Mouse (Mus musculus) CH12.LX (cell line): ENCODE data around the gene Cacna1a. TPM values are rescaled to one million over a fixed set of nuclear protein-coding genes. Genes with fewer than 3 reads are reported as not detected.
A peak's percentile ranks its signal among the peaks of the same experiment; 100 is the strongest.

Experiments
- DNase-seq: peaks from one replicate; pipeline ENCODE4 v3.0.0-alpha.2; 2013; ENCODE audit errors: extremely low read depth
- H3K27ac ChIP-seq: 2 replicates; pipeline ENCODE4 v1.5.1; 2012; ENCODE audit warnings: low read depth, mild to moderate bottlenecking, control low read depth, moderate library complexity; ENCODE audit not compliant: insufficient read depth
- H3K27me3 ChIP-seq: replicated peaks from 2 replicates; pipeline ENCODE3; 2012; ENCODE audit warnings: inconsistent platforms
- H3K36me3 ChIP-seq, 2 experiments: replicated peaks in 1 of 2; 2 replicates each; pipeline versions ENCODE3 to v1.6.1; 2012; ENCODE audit warnings: inconsistent platforms in 1 of 2, low read length in 1 of 2, mild to moderate bottlenecking in 1 of 2, mixed read lengths in 1 of 2, moderate library complexity in 1 of 2; ENCODE audit not compliant: control insufficient read depth in 1 of 2, insufficient read depth in 1 of 2
- H3K4me1 ChIP-seq, 2 experiments: 2 replicates each; pipeline ENCODE4 v1.6.1; 2012; ENCODE audit warnings: inconsistent platforms in 1 of 2, moderate library complexity in 1 of 2; ENCODE audit not compliant: insufficient read depth in 2 of 2, control insufficient read depth in 1 of 2
- H3K4me2 ChIP-seq: 2 replicates; pipeline ENCODE4 v1.6.1; 2012; ENCODE audit warnings: low read depth, mild to moderate bottlenecking, control low read depth; ENCODE audit not compliant: poor library complexity, insufficient read depth, severe bottlenecking
- H3K4me3 ChIP-seq, 3 experiments: fragments of 150-350 bp in 1 of 3; sonication (generic) in 1 of 3; replicated peaks in 1 of 3; 2 replicates each; pipeline versions ENCODE3 to v1.5.1; 2011 to 2012; ENCODE audit warnings: low read depth in 2 of 3, low read length in 2 of 3, mild to moderate bottlenecking in 2 of 3, moderate library complexity in 2 of 3, control low read depth in 1 of 3, improper control_type of control experiment in 1 of 3, inconsistent platforms in 1 of 3, mixed read lengths in 1 of 3; ENCODE audit not compliant: poor library complexity in 1 of 3
- H3K79me2 ChIP-seq: replicated peaks from 2 replicates; pipeline ENCODE4 v1.6.1; 2012; ENCODE audit warnings: mild to moderate bottlenecking, moderate library complexity; ENCODE audit not compliant: control insufficient read depth, poor library complexity, insufficient read depth, severe bottlenecking; ENCODE audit errors: extremely low read depth
- H3K9ac ChIP-seq: 2 replicates; pipeline ENCODE4 v1.6.1; 2012; ENCODE audit warnings: low read depth, mild to moderate bottlenecking, control low read depth, moderate library complexity; ENCODE audit not compliant: insufficient read depth
- H3K9me3 ChIP-seq: replicated peaks from 2 replicates; pipeline ENCODE3; 2012; ENCODE audit warnings: low read length, inconsistent platforms, mixed read lengths
- BHLHE40 ChIP-seq: IDR thresholded peaks from 2 replicates; pipeline ENCODE4 v1.6.1; 2011; ENCODE audit warnings: mild to moderate bottlenecking, low read depth, low read length, improper control_type of control experiment
- CHD1 ChIP-seq: IDR thresholded peaks from 2 replicates; pipeline ENCODE4 v1.6.1; 2012; ENCODE audit warnings: low read depth, low read length, improper control_type of control experiment, inconsistent platforms
- CHD2 ChIP-seq: IDR thresholded peaks from 2 replicates; pipeline ENCODE4 v1.6.1; 2011; ENCODE audit warnings: low read length, improper control_type of control experiment
- CTCF ChIP-seq, 2 experiments: IDR thresholded peaks in 1 of 2; conservative IDR thresholded peaks in 1 of 2; 2 replicates each; pipeline ENCODE4 v1.5.1; 2011 to 2012; ENCODE audit warnings: low read depth in 2 of 2, low read length in 2 of 2, improper control_type of control experiment in 1 of 2, inconsistent platforms in 1 of 2, mild to moderate bottlenecking in 1 of 2, moderate library complexity in 1 of 2
- E2F4 ChIP-seq: IDR thresholded peaks from 2 replicates; pipeline ENCODE4 v1.6.1; 2011; ENCODE audit warnings: low read depth, low read length, improper control_type of control experiment; ENCODE audit not compliant: insufficient replicate concordance
- ELF1 ChIP-seq: IDR thresholded peaks from 2 replicates; pipeline ENCODE4 v1.6.1; 2014; ENCODE audit warnings: low read depth, mild to moderate bottlenecking, inconsistent platforms, low read length, improper control_type of control experiment
- EP300 ChIP-seq: IDR thresholded peaks from 2 replicates; pipeline ENCODE4 v1.6.1; 2011; ENCODE audit warnings: low read length, improper control_type of control experiment
- ETS1 ChIP-seq: conservative IDR thresholded peaks from 2 replicates; pipeline ENCODE4 v1.6.1; 2012; ENCODE audit warnings: low read depth, mild to moderate bottlenecking, inconsistent platforms, low read length, improper control_type of control experiment, moderate library complexity
- GABPA ChIP-seq: IDR thresholded peaks from 2 replicates; pipeline ENCODE4 v1.6.1; 2012; ENCODE audit warnings: low read depth, low read length, improper control_type of control experiment, inconsistent platforms; ENCODE audit not compliant: insufficient replicate concordance
- HCFC1 ChIP-seq: IDR thresholded peaks from 2 replicates; pipeline ENCODE4 v1.6.1; 2012; ENCODE audit warnings: low read depth, mild to moderate bottlenecking, inconsistent platforms, low read length, improper control_type of control experiment
- IRF4 ChIP-seq: IDR thresholded peaks from 2 replicates; pipeline ENCODE4 v1.6.1; 2014; ENCODE audit warnings: low read depth, mild to moderate bottlenecking, inconsistent platforms, low read length, improper control_type of control experiment
- JUN ChIP-seq: IDR thresholded peaks from 2 replicates; pipeline ENCODE4 v1.6.1; 2011; ENCODE audit warnings: low read depth, mild to moderate bottlenecking, low read length, improper control_type of control experiment, moderate library complexity; ENCODE audit not compliant: insufficient read depth
- JUND ChIP-seq: conservative IDR thresholded peaks from 2 replicates; pipeline ENCODE4 v1.6.1; 2011; ENCODE audit warnings: low read depth, low read length, improper control_type of control experiment
- KAT2A ChIP-seq: IDR thresholded peaks from 2 replicates; pipeline ENCODE4 v1.6.1; 2012; ENCODE audit warnings: low read length, improper control_type of control experiment, inconsistent platforms; ENCODE audit not compliant: insufficient replicate concordance
- MAFK ChIP-seq: IDR thresholded peaks from 2 replicates; pipeline ENCODE4 v1.6.1; 2011; ENCODE audit warnings: low read length, improper control_type of control experiment; ENCODE audit not compliant: insufficient replicate concordance
- MAX ChIP-seq: IDR thresholded peaks from 2 replicates; pipeline ENCODE4 v1.6.1; 2011; ENCODE audit warnings: low read length, improper control_type of control experiment
- MAZ ChIP-seq: IDR thresholded peaks from 2 replicates; pipeline ENCODE4 v1.6.1; 2012; ENCODE audit warnings: low read depth, mild to moderate bottlenecking, inconsistent platforms, low read length, improper control_type of control experiment, moderate library complexity
- MEF2A ChIP-seq: IDR thresholded peaks from 2 replicates; pipeline ENCODE4 v1.6.1; 2014; ENCODE audit warnings: low read depth, mild to moderate bottlenecking, inconsistent platforms, low read length, improper control_type of control experiment, borderline replicate concordance
- MXI1 ChIP-seq: IDR thresholded peaks from 2 replicates; pipeline ENCODE4 v1.6.1; 2011; ENCODE audit warnings: mild to moderate bottlenecking, low read depth, low read length, improper control_type of control experiment
- NELFE ChIP-seq: IDR thresholded peaks from 2 replicates; pipeline ENCODE4 v1.6.1; 2011; ENCODE audit warnings: low read depth, low read length, improper control_type of control experiment
- NRF1 ChIP-seq: IDR thresholded peaks from 2 replicates; pipeline ENCODE4 v1.6.1; 2014; ENCODE audit warnings: low read depth, mild to moderate bottlenecking, inconsistent platforms, low read length, improper control_type of control experiment, moderate library complexity
- POLR2A ChIP-seq: IDR thresholded peaks from 2 replicates; pipeline ENCODE4 v1.6.1; 2011; ENCODE audit warnings: low read depth, mild to moderate bottlenecking, improper control_type of control experiment, low read length
- POLR2AphosphoS2 ChIP-seq: IDR thresholded peaks from 2 replicates; pipeline ENCODE4 v1.6.1; 2011; ENCODE audit warnings: low read depth, low read length, improper control_type of control experiment
- RAD21 ChIP-seq: IDR thresholded peaks from 2 replicates; pipeline ENCODE4 v1.6.1; 2011; ENCODE audit warnings: low read depth, mild to moderate bottlenecking, low read length, improper control_type of control experiment, moderate library complexity
- RCOR1 ChIP-seq: conservative IDR thresholded peaks from 2 replicates; pipeline ENCODE4 v1.6.1; 2012; ENCODE audit warnings: low read depth, mild to moderate bottlenecking, inconsistent platforms, low read length, improper control_type of control experiment
- SIN3A ChIP-seq: IDR thresholded peaks from 2 replicates; pipeline ENCODE4 v1.6.1; 2012; ENCODE audit warnings: low read length, improper control_type of control experiment, inconsistent platforms
- SMC3 ChIP-seq: IDR thresholded peaks from 2 replicates; pipeline ENCODE4 v1.6.1; 2011; ENCODE audit warnings: low read depth, low read length, improper control_type of control experiment
- TCF12 ChIP-seq: IDR thresholded peaks from 2 replicates; pipeline ENCODE4 v1.6.1; 2014; ENCODE audit warnings: low read depth, mild to moderate bottlenecking, inconsistent platforms, low read length, improper control_type of control experiment
- USF1 ChIP-seq: IDR thresholded peaks from 2 replicates; pipeline ENCODE4 v1.6.1; 2014; ENCODE audit warnings: low read depth, mild to moderate bottlenecking, inconsistent platforms, low read length, improper control_type of control experiment
- USF2 ChIP-seq: conservative IDR thresholded peaks from 2 replicates; pipeline ENCODE4 v1.6.1; 2011; ENCODE audit warnings: low read depth, low read length, improper control_type of control experiment
- ZC3H11A ChIP-seq: IDR thresholded peaks from 2 replicates; pipeline ENCODE4 v1.6.1; 2012; ENCODE audit warnings: low read depth, mild to moderate bottlenecking, inconsistent platforms, low read length, improper control_type of control experiment
- ZMIZ1 ChIP-seq: IDR thresholded peaks from 2 replicates; pipeline ENCODE4 v1.6.1; 2012; ENCODE audit warnings: low read depth, mild to moderate bottlenecking, inconsistent platforms, low read length, improper control_type of control experiment
- ZNF384 ChIP-seq: IDR thresholded peaks from 2 replicates; pipeline ENCODE4 v1.6.1; 2012; ENCODE audit warnings: low read depth, low read length, improper control_type of control experiment, inconsistent platforms
- dilution Hi-C: fragments of 300-500 bp; cut with MboI; formaldehyde crosslinking; loops from 2 replicates; pipeline ENCODE4 v1.14.3; 2020; ENCODE audit warnings: low sequenced_read_pairs; ENCODE audit not compliant: extremely low pct_unique_long_range_greater_than_20kb, extremely low pct_ligation_motif_present
- in situ Hi-C: fragments of 300-500 bp; cut with MboI; formaldehyde crosslinking; loops from 3 replicates; pipeline ENCODE4 v1.14.3; 2019; ENCODE audit warnings: low sequenced_read_pairs, low pct_ligation_motif_present, low pct_unique_long_range_greater_than_20kb, mixed read lengths
- polyA plus RNA-seq: library from polyadenylated mRNA; unstranded; fragments of >175 nt; gene quantifications from 2 replicates; pipeline ENCODE4 v1.2.1, GENCODE M21; 2012; ENCODE audit warnings: low read depth; ENCODE audit not compliant: insufficient read length
- total RNA-seq, 2 experiments: library from RNA; depleted of rRNA; stranded (reverse); fragments of 300-350 nt in 1 of 2; fragments of >200 nt in 1 of 2; gene quantifications; 2 replicates each; pipeline ENCODE4 v1.2.3; 2012 to 2014

Cacna1a gene
- total and polyA plus RNA-seq, 3 experiments, result 2.6 to 9.4 (median 6.9) TPM

DNA sequence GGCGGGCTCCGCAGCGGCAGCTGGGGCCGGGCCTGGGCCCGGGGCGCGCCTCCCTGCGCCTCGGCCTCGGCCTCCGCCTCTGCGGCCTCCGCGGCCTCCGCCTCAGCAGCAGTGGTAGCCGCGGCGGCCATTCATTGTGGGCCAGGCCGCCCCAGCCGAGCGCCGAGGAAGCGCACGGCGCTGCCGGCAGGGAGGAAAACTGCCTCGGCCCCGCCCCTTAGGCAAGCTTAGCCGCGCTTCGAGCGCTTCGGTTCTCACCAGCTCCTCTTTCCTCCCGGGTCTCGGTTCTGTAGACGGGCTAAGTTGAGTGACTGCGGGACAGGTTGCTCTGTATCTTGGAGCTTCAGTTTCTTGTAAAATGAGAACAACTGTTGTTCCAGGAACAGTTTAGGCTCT is 299.5 kb downstream of the Cacna1a start, which contains the start of gene Nacc1 (continued):
- TF ChIP-seq USF1 (peak; percentile 15; the same call in 1 of the 2 replicates), ZNF384 (no peak), MXI1 (peak; percentile 86), CTCF (conservative IDR thresholded peaks at IDR 0.05 in 1 of 2, IDR thresholded peaks at IDR 0.05 in 1 of 2; ENCODE audit: low read depth in 2 of 2, low read length in 2 of 2) (no peak), POLR2AphosphoS2 (no peak), JUND (no peak), JUN (no peak), CHD2 (no peak), POLR2A (peak; percentile 65), MAFK (no peak), SIN3A (peak; percentile 92), TCF12 (peak; percentile 87), ZMIZ1 (no peak), EP300 (no peak), KAT2A (peak; percentile 58; the same call in 1 of the 2 replicates), USF2 (no peak), GABPA (no peak), CHD1 (no peak), ELF1 (peak; percentile 77), MAX (peak; percentile 34; the same call in 1 of the 2 replicates), IRF4 (peak; percentile 50; the same call in 1 of the 2 replicates), NRF1 (peak; percentile 53), RCOR1 (no peak)
- TF ChIP-seq, all 38 proteins: peak for 15

DNA sequence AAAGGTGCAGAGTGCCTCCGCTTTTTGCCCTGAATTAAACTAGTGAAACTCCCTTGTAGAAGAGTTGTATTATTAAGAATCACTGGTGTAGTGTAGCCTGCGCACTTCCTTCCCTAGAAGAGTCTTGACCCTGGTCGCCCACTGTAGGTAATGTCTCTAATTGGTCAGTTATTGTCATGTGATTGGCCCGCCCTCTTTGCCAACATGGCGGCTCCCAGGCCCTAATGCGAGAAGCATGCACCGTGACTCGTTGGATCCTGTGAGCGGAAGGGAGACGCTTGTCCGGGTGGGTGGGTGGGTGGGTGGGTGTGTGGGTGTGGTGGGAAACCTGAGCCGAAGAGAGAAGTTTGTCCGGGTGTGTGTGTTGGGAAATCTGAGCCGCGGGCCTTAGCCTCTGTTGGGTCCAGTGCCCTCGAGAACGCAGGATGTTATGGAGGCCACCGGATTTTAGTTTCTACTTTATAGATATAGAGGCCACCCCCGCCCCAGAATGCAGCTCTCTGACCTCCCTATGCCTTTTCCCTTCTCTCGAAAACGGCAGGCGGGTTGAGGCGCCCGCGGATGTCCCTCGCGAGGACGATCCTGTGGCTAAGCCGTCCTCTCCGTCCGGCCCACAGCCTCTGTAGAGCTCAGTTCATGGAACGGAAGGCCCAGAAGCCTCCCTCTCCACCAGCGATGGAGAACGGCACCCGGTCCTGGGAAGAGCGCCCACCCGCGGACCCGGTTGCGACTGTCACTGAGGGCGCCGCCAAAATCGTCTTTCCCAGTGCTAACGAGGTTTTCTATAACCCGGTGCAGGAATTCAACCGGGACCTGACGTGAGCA is 301.1 kb downstream of the Cacna1a start:
- Histone ChIP-seq H3K36me3 (peaks cover 21 to 49% of the 10 kb centered on the region in 2 experiments), H3K4me1 (peaks cover 11 to 38% of the 10 kb centered on the region in 2 experiments), H3K4me2 (peak overlapping the region; percentile 93), H3K27me3 (no peaks in the 10 kb centered on the region), H3K9me3 (no peaks in the 10 kb centered on the region), H3K9ac (peak overlapping the region; percentile 99), H3K27ac (peak overlapping the region; percentile 68), H3K79me2 (peaks cover 50% of the 10 kb centered on the region), H3K4me3 (peak overlapping the region; percentile 80 to 98 (median 96))
- peak; percentile 89 for DNase-seq
- dilution Hi-C loops, result no loop called here
- in situ Hi-C loops, result no loop called here
- TF ChIP-seq E2F4, result no peak
- TF ChIP-seq KAT2A, result peak; percentile 88; the same call in 1 of the 2 replicates
- TF ChIP-seq MAX, result peak; percentile 81
- no peak; the same call in 1 of the 2 replicates for TF ChIP-seq GABPA
- TF ChIP-seq NELFE, result peak; percentile 33
- TF ChIP-seq ELF1, result peak; percentile 86
- no peak for TF ChIP-seq ETS1
- TF ChIP-seq ZNF384, result no peak
- TF ChIP-seq POLR2A, result peak; percentile 72
- TF ChIP-seq ZMIZ1, result 0 out of 2 replicates have a peak, but pooled peaks have one; percentile 49
- no peak for TF ChIP-seq RAD21
- TF ChIP-seq SMC3, result peak; percentile 18
- TF ChIP-seq MAZ, result no peak
- peak; percentile 94 for TF ChIP-seq USF1
- TF ChIP-seq ZC3H11A, result no peak
- no peak for TF ChIP-seq MAFK
- peak; percentile 90 for TF ChIP-seq HCFC1
- peak; percentile 53 for TF ChIP-seq TCF12
- peak; percentile 67 for TF ChIP-seq NRF1
- no peak for TF ChIP-seq EP300
- TF ChIP-seq RCOR1, result no peak
- no peak for TF ChIP-seq MEF2A
- TF ChIP-seq JUND, result no peak
- TF ChIP-seq BHLHE40, result 0 out of 2 replicates have a peak, but pooled peaks have one; percentile 19
- no peak for TF ChIP-seq IRF4
